Mouse (Mus musculus) left cerebral cortex, adult 18-20 months (tissue): ENCODE measurements at regions not wholly inside any gene's neighbourhood (a gene's known extent, or its start where the extent isn't known, plus 50 kb on each side); places are given as distances from the start of the nearest gene placed in this dataset.
A peak's percentile ranks its signal among the peaks of the same experiment; 100 is the strongest.

Source experiments
- DNase-seq, 2 experiments: peaks; one replicate each; pipeline ENCODE4 v3.0.0; 2021 to 2022; ENCODE audit warnings: low spot score in 2 of 2, mixed read lengths in 1 of 2

- DNase-seq: no peak
These were observed 231.4 kb upstream of the Frg1 start for GRCm38 (mm10) chr8:41648276-41648675.

DNA sequence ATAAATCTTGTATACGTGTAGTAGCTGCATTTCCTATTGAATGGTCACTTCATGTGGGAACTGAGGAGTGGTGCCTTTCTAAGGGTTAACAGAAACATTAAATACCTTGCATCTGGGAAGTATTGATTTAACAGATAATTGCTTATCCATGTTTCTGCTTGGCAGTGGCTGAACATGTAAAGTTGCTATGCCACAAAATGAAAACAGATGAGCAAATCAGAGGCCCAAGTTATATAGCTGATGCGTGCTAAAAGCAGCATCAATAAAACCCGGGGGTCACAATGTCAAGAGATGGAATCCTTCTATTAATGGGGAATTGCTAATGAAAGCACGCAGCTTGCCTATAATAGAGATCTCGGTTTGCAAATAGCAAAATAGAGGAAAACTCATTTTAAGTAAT is 227.8 kb upstream of the Frg1 start:
- no peak for DNase-seq

DNA sequence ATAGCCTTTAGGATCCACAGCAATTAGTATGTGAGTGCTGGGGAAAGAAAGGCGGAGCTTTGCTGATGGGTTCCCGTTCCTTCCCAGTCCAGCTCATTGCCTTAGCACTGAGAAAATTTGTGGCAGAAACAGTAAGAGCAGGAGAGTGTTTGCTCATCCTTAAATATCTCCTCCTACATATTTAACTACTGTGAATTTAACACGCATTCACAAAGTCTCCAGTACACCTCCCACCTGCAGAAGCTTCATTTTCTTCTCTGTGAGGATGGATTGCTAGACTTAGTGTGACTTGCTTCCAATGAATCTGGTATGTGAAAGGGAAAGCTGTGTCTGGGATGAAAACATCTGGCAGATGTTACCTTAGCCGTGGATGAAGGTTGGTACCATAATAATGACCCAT is 207.0 kb upstream of the Frg1 start:
- peak; percentile 3 to 24 for DNase-seq

DNA sequence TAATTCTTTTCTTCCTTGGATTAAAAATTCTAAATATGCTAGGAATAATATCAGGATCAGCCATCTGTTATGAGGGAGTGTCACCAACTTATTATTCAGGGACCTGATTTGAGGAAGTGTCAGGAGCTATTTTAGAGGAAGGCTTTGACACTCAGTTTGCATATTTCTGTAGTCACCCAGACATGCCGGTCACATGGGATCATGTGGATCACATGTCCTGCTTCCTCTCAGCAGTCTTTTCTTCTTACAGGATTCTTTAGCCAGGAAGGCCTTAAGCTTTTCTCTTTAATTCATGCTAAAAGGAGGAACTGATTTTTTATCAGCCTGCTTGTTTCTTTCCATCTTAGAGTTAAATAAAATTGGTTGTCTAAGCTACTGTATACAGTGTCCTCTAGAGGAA is 183.4 kb upstream of the Frg1 start:
- no peak for DNase-seq

DNA sequence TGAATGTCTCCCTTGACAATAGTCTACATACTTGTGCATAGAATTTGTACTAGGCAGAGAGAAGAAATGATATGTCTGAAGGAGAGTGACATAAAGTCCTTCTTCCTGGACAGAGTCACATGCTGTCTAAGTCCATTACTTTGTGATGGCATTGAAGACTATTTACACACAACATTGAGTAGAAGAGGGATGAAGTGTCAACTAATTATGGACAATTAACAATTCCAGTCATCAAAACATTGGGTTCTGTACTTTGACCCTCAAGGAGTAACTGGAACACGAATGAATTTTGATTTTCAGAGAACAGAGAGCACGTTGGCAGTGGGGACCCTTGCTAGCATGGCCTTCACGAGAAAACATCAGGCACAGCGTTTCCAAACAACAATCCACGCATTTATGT is 177.6 kb upstream of the Frg1 start:
- DNase-seq: no peak

- no peak for DNase-seq
These were observed 176.8 kb upstream of the Frg1 start for GRCm38 (mm10) chr8:41593666-41594042.

DNA sequence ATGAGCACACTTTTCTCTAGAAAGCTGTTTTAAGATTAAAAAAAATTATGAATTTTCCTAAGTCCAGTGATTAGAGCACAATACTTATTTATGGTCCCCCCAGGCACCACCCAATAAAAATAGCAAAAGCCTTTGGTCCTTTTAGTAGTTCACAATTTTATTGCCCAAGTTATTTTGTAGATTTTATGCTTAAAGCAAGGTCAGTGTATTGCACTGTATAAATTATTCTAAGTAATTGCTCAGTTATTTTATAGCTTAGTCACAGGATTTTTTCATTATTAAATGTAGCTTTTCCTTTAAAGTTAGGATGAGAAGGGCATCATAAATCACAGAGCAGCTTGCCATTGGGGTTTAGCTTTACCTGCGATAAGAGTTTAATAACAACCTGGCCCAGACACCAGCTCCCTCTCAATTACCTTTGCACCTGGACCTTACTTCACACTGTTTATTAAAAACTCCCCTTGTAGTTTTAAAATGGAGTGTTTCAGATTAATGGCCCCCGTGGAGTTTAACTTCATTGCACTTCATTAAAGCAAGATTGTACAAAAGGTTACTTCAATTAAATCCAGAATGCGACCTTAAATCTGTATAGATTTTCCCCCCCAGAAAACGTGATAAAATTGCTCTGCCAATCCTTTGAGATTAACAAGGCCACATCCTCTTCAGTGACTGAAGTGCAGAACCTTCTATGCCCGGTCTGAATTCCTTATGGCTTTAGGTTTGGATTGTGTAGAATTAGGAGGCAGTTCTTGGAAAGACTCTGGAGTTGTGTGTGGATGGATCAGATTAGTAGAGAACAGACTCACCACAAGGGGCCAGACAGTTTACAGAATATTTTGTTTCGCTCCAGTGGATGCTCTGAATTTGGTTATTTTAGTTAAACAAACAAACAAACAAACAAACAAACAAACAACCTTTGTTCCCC is 176.1 kb upstream of the Frg1 start:
- no peak for DNase-seq

GRCm38 (mm10) chr8:41592174-41592573 is 175.3 kb upstream of the Frg1 start:
- no peak for DNase-seq

GRCm38 (mm10) chr8:41588157-41588556 is 171.3 kb upstream of the Frg1 start:
- DNase-seq: no peak

DNA sequence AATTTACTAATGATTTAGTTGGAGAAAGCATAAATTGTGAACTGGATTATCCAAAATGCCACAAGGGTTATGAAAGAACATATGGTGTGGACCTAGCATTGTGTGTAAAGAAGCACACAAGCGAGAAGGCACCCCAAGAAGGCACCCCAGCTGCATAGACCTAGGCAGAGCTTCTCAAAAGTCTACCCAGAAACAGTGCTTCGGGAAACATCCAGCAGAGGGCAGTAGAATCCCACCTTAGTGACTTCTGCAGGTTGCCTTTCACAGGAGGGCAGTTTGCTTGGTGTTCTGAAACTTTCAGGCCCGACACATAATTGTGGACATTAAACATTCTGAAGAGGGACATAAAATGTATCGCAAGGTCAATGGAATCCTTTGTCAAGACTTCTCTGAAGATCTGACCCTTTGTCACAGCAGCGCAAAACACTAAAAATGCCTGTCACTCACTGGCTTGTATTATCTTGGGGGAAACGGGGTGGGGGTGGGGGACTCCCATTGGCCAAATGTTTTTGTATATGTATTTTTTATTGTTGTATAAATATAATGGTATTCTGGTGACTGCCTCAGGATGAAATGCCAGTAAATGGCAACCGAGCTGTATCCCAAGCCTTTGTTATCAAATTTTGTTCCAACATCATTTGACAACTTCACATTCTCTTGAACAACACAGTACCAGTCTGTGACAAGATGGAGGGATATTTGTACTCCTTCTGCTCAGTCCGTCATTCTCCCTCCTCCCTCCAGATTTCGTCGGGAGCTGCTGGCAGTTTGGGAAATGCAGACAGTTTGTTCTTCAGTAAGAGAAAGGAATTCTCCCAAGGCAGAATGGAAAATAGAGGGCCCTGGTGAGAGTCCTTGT is 156.4 kb upstream of the Frg1 start:
- peak; percentile 87 to 93 for DNase-seq

DNA sequence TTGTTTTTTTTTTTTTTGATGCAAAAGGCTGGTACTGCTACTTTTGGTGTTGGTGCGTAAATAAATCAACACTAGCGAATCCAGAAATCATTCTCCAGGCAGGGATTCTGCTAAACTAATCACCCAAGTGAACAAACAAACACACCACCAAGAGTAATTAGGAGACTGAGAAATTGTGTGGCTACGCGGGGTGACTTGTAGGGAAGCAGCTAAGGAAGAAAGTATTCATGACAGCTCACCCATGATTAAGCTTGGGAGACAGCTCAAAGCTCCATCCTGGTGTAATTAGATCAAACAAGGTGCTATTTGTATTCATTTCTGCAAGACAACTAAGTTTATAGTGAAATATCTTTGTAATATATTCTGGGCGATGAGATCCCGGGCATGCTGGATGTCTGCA is 153.7 kb upstream of the Frg1 start:
- DNase-seq: no peak

DNA sequence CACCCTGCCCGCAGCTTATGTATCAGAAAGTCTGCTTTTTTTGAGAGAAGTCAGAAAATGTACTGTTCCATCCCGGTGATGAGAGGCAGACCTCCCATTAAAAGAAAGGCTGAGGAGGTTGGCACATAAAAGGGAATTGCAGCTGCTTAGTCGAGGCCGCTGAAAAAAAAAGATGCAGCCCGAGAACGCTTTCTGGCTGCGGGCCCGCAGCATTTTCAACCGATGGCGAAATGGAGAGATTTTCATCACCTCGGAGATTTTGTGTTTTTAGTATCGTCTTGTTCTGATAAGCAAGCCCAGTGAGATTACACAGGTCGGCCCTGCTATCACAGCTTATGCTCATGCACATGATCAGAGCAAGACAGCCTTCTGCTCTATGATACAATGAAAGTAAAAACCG is 145.1 kb upstream of the Frg1 start:
- DNase-seq: no peak

DNA sequence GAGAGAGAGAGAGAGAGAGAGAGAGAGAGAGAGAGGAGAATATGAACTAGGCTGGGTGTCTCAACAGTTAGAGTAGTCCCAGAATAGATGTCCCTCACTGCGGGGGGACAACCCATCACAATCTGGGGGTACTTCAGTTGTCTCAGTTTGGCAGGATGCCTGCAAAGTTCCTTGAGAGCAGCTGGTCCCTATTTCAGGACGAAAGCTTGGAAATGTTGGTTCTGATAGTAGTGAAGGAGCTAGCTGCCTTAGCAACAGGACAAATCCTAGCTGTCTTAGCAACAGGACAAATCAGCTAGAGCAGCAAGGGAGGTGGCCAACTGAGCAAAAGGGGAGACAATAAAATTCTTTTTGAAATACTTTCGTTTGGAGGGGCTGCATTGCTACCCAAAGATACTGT is 139.9 kb upstream of the Frg1 start:
- no peak for DNase-seq

GRCm38 (mm10) chr8:41552747-41553534 is 136.1 kb upstream of the Frg1 start:
- no peak for DNase-seq

GRCm38 (mm10) chr8:41551925-41552414 is 135.1 kb upstream of the Frg1 start:
- DNase-seq: no peak

DNA sequence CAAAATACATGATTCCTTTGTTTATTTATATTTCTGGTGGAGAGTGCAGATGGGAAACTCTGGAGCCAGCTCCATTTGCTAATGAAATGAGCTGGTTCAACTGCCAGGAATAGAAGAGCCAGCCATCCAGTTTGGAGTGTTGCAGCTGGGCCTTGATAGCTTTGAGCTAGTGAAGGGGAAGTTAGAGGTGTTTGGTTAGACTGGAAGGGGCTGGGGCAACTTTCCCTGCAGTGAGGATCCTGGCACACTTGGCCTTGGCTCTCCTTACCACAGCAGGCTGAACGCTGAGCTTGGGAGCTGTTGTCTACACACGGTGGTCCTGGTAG is 133.2 kb upstream of the Frg1 start:
- DNase-seq: no peak

DNA sequence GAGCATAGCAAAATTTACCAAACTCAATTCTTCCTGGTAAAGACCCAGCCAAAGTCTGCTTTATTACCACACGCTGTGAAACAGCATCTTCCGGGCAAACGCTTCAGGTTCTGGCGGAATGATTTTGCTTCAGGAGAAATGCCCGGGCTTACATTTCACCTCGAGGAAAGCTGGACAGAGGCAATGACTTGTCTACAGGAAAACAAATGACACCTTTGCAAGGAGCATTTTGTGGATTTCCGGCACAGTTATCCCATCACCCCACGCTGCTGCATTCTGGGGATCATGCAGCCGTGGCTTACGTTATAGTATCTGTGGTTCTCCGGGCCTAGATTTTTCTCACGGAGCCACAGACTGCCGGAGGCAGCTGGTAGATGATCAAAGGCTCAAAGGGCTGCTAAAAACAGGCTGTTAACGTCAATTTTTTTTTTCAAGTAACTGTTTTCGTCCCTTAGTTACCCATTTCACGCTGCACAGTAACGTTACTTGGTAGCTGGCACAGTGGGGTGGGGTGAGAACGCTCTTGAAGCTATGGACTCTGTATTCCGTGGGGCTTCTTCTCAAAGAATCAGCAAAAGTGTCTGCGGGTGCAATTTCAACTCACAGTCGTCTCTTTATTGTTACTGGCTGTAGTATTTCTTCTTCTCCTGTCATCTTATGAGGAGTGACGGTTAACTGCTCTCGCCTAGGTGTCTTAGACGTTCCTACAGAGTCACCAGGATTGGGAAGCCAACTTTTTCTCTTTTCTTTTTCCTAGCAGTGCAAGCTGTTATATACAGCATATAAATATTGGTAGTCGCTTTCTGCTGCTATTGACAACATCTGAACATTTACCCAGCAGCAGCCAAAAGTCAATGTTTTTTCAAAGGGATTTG is 132.6 kb upstream of the Frg1 start:
- peak in 1 of 2 experiments; percentile 9 for DNase-seq

DNA sequence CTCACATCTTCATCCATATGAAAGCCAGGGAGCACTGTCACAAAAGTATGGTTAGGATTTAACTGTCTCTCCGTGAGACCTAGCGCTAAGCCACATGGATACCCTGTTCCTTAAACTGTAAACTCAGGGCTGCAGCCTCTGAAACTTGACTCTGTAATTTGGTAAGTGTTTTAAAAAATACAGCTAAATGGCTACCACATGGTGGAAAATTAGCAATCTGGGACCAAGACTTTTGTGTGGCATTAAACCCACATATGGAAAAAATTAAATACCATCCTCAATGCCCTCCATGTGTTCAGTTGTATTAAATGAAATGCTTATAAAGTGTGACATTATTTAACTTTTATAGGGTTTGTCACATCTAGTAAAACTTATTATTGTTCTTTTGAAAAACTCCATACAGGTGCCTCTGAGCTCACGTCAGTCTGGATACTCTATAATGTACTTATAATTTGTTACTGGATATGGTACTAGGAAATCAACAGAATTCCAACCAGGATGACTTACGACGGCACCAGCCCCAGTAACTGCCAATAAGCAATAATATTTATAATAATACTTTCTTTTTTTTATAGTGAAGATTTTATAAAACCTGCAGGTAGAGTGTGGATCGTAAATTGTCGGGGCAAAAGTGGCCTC is 131.0 kb upstream of the Frg1 start:
- no peak for DNase-seq

DNA sequence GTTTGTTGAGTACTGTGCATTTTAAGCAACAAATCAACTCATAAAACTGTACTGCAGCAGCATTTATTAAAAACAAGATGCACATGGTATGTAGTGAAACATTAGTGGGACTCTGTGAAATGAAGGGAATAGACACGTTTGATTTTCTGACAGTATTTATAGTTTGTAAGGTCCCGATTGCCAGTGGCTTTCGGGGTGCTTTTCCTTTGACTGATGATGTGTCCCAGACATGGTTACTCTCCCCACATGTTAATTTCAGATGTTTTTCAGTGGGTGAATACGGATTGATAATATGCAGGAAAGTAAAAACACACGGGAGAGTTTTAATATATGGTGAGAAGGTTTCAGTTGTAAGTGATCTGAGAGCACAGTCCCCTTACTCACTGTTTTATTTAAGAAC is 115.3 kb upstream of the Frg1 start:
- DNase-seq: no peak

DNA sequence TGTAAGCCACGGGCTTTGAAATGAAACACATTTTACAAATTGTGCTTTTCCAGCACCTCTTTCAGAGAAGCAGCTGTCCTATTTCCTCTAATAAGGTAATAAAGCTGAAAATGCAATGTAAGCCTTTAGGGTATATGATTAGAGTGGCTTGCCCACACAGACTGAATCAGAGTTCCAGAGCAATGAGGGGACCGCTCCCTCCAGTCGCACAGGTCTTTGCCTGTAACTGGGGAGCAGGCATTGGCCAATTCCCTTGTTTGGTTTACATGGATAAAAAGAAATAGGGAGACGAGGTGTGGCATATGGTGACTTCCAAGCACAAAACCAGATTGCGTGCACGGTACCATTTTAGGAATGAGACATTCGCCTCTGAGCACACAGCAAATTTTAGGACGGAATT is 112.7 kb upstream of the Frg1 start:
- no peak for DNase-seq
